Mouse (Mus musculus) forebrain, embryonic 10.5 days (tissue): Measurements from ENCODE around the gene Slc16a6. TPM values are rescaled to one million over a fixed set of nuclear protein-coding genes. Genes with fewer than 3 reads are reported as not detected.
"Not testable (repeated sequence)": the region's sequence is repeated elsewhere in the genome, so short reads cannot be mapped to it uniquely, and the experiment has no call there.

Experiments
- DNase-seq: peaks from one replicate; pipeline ENCODE4 v3.0.0-alpha.2; 2017; ENCODE audit warnings: low spot score; ENCODE audit errors: extremely low spot score
- H3K27ac ChIP-seq: fragments of 300-500 bp; sonication (generic); 2 replicates; pipeline ENCODE4 v1.5.1; 2016; ENCODE audit warnings: mild to moderate bottlenecking
- H3K27me3 ChIP-seq: fragments of 300-500 bp; sonication (generic); 2 replicates; pipeline ENCODE4 v1.6.1; 2016; ENCODE audit warnings: mild to moderate bottlenecking; ENCODE audit not compliant: poor library complexity, severe bottlenecking
- H3K36me3 ChIP-seq: fragments of 300-500 bp; sonication (generic); replicated peaks from 2 replicates; pipeline ENCODE4 v1.6.1; 2016; ENCODE audit warnings: mild to moderate bottlenecking, moderate library complexity
- H3K4me1 ChIP-seq: fragments of 300-500 bp; sonication (generic); 2 replicates; pipeline ENCODE4 v1.6.1; 2016
- H3K4me3 ChIP-seq: fragments of 300-500 bp; sonication (generic); 2 replicates; pipeline ENCODE4 v1.5.1; 2016; ENCODE audit warnings: mild to moderate bottlenecking, moderate library complexity
- H3K9me3 ChIP-seq: fragments of 300-500 bp; sonication (generic); 2 replicates; pipeline ENCODE4 v1.6.1; 2016; ENCODE audit warnings: mild to moderate bottlenecking, moderate library complexity
- WGBS: fragments of 180-500 bp; shearing (Covaris S2); methylation state at CpG from one replicate; pipeline ENCODE4 v1.1.7; 2016; 5-methylcytosine and 5-hydroxymethylcytosine counted together
- polyA plus RNA-seq: library from polyadenylated mRNA; unstranded; fragments of >200 nt; fragmentation: Nextera tagmentation; extraction: Ambion mirVana; gene quantifications from 2 replicates; pipeline ENCODE4 v1.2.1, GENCODE M21; 2016

Gene Slc16a6
- polyA plus RNA-seq, 1 experiment from 2014 or later, result 6.8 TPM

GRCm38 (mm10) chr11:109496475-109496993, 23.1 kb upstream of the Slc16a6 start:
- Histone ChIP-seq H3K4me1 (peaks cover 37% of the 10 kb centered on the region), H3K27me3 (no peaks in the 10 kb centered on the region), H3K9me3 (no peaks in the 10 kb centered on the region), H3K27ac (no peak overlapping the region), H3K36me3 (no peaks in the 10 kb centered on the region), H3K4me3 (no peak overlapping the region)
- DNase-seq, result no peak
- 88% methylated on average over 7 of the region's 7 CpGs for WGBS

GRCm38 (mm10) chr11:109495771-109496474, 22.5 kb upstream of the Slc16a6 start:
- H3K9me3 ChIP-seq, result no peaks in the 10 kb centered on the region
- no peak overlapping the region for H3K27ac ChIP-seq
- H3K27me3 ChIP-seq, result no peaks in the 10 kb centered on the region
- H3K4me3 ChIP-seq, result no peak overlapping the region
- peaks cover 37% of the 10 kb centered on the region for H3K4me1 ChIP-seq
- no peaks in the 10 kb centered on the region for H3K36me3 ChIP-seq
- 73% methylated on average over 14 of the region's 14 CpGs for WGBS
- DNase-seq, result no peak

DNA sequence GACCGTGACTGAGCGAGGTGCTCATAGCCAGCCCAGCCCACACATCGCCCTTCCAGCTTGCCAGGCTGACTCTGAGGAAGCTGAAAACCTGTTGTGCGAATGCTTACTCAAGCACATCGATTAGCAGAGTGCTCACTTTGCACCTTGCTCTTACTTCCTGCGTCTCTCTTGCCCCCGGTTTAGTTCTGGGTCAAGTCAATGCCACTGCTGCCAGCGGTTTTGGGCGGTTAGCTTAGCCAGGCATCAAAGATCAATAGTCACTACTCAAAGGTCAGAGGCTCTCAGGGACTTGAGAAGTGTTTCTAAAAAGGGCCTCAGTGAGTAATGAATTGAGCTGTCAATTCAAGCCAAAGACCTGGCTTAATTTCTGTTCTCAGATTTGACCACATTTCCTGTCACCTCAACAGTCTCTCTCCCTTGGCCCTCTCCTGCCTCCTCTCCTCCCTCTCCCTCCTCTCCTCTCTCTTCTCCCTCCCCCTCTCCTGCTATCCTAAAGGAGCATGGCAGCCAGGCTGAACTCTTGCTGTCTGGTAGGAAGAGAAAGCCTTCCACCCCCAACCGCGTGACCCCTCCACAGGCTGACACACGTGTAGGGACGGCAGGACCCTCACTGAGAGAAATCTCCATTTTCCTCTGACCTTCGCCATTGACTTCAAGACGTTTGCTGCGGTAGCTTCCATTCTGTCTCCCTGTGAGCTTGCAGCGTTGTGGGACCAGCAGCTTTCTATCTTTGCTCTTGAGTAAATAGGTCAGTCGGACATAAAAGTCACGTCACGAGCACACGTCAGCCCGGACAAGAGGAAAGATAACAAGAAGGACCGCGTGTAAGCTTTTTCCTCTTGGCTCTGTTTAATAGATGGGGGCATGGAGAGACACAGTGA, 21.7 kb upstream of the Slc16a6 start:
- Histone ChIP-seq H3K9me3 (no peaks in the 10 kb centered on the region), H3K4me1 (peaks cover 37% of the 10 kb centered on the region), H3K4me3 (no peak overlapping the region), H3K27ac (no peak overlapping the region), H3K36me3 (no peaks in the 10 kb centered on the region), H3K27me3 (no peaks in the 10 kb centered on the region)
- no peak for DNase-seq
- WGBS, result 81% methylated on average over 24 of the region's 24 CpGs

DNA sequence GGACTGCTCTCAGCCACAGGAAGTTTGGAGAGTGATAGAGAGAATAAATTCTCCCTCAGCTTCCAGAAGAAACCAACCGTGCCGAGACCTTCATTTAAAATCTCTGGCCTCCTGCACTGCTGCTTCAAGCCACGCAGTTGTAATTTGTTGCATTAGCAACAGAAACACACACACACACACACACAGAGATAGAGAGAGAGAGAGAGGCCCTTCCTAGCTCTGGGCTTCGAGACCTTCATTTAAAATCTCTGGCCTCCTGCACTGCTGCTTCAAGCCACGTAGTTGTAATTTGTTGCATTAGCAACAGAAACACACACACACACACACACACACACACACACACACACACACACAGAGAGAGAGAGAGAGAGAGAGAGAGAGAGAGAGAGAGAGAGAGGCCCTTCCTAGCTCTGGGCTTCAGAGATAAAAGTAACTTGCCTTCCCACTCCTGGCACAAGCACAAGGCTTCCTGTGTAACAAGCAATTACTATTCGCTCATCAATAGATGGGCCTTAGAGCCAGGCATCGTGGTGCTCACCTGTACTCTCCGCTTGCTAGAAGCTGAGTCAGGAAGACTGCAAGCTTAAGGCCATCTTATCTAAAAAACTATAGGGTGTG, 19.6 kb upstream of the Slc16a6 start:
- not testable (repeated sequence) for DNase-seq, H3K36me3 ChIP-seq, H3K4me3 ChIP-seq, H3K27me3 ChIP-seq, H3K27ac ChIP-seq, H3K9me3 ChIP-seq
- peaks cover 34% of the 10 kb centered on the region for H3K4me1 ChIP-seq
- WGBS, result 83% methylated on average over 8 of the region's 8 CpGs

DNA sequence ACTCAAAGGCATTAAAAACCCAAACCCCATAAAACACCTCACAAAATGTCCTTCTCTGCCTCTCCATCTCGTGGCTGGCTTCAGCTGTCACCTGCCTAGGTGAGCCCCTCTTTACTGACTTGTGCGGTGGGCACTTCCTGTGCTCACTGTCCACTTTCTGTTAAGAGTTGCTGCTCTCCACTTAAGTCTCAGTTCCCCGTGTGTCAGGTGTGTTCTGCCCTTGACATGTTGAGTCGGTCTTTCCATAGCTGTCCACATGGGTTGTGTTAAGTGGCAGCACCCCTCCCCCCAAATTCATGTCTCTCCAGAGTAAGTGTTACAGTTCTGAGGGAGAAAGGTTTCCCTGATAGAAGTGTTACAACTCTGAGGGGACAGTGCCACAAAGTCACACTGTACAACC, 18.4 kb upstream of the Slc16a6 start:
- H3K36me3 ChIP-seq, result no peaks in the 10 kb centered on the region
- no peak overlapping the region for H3K27ac ChIP-seq
- H3K9me3 ChIP-seq, result no peaks in the 10 kb centered on the region
- no peaks in the 10 kb centered on the region for H3K27me3 ChIP-seq
- DNase-seq, result no peak
- H3K4me3 ChIP-seq, result no peak overlapping the region
- WGBS, result 86% methylated on average over 4 of the region's 4 CpGs
- H3K4me1 ChIP-seq, result peaks cover 30% of the 10 kb centered on the region

- no peak for DNase-seq
- Histone ChIP-seq H3K27me3 (no peaks in the 10 kb centered on the region), H3K4me1 (peaks cover 20% of the 10 kb centered on the region), H3K27ac (no peak overlapping the region), H3K4me3 (no peak overlapping the region), H3K36me3 (no peaks in the 10 kb centered on the region), H3K9me3 (no peaks in the 10 kb centered on the region)
- WGBS, result 88% methylated on average over 2 of the region's 2 CpGs
Observed at GRCm38 (mm10) chr11:109489763-109490162, 16.4 kb upstream of the Slc16a6 start.

GRCm38 (mm10) chr11:109487991-109488684, 14.7 kb upstream of the Slc16a6 start:
- H3K36me3 ChIP-seq, result no peaks in the 10 kb centered on the region
- no peak overlapping the region for H3K27ac ChIP-seq
- no peaks in the 10 kb centered on the region for H3K9me3 ChIP-seq
- H3K4me1 ChIP-seq, result peaks cover 18% of the 10 kb centered on the region
- DNase-seq, result no peak
- 81% methylated on average over 10 of the region's 10 CpGs for WGBS
- H3K4me3 ChIP-seq, result no peak overlapping the region
- no peaks in the 10 kb centered on the region for H3K27me3 ChIP-seq

DNA sequence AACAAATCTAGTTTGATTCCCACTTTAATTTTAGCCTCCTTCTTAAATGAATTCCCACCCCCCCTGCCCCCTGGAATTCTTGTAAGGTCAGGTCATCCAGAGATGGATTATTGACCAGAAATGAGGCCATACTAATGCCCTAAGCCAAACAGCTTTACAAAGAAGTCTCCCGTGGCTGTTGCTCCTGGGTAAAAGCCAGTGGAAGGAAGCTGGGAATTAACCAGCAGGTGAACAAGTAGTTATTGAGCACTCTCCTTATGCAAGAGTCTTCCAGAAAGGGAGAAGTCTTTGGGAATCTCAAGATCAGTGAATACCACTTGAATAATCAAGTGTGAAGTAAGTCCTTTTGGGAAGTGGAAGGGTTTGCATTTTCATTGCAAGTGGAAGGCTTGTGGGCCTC, 13.7 kb upstream of the Slc16a6 start:
- Histone ChIP-seq H3K4me3 (no peak overlapping the region), H3K27ac (no peak overlapping the region), H3K4me1 (peaks cover 18% of the 10 kb centered on the region), H3K9me3 (no peaks in the 10 kb centered on the region), H3K27me3 (no peaks in the 10 kb centered on the region), H3K36me3 (no peaks in the 10 kb centered on the region)
- no peak for DNase-seq
- 27% methylated on average over 1 of the region's 1 CpGs for WGBS

GRCm38 (mm10) chr11:109485398-109486045, 12.1 kb upstream of the Slc16a6 start:
- no peaks in the 10 kb centered on the region for H3K36me3 ChIP-seq
- H3K27me3 ChIP-seq, result no peaks in the 10 kb centered on the region
- peaks cover 21% of the 10 kb centered on the region for H3K4me1 ChIP-seq
- no peaks in the 10 kb centered on the region for H3K9me3 ChIP-seq
- H3K27ac ChIP-seq, result 0 out of 2 replicates have a peak overlapping the region, but pooled peaks have one; percentile 30
- WGBS, result 86% methylated on average over 15 of the region's 15 CpGs
- no peak for DNase-seq
- no peak overlapping the region for H3K4me3 ChIP-seq

GRCm38 (mm10) chr11:109480440-109480839, 7.0 kb upstream of the Slc16a6 start:
- Histone ChIP-seq H3K36me3 (no peaks in the 10 kb centered on the region), H3K4me3 (no peak overlapping the region), H3K9me3 (no peaks in the 10 kb centered on the region), H3K27me3 (peaks cover 10% of the 10 kb centered on the region; the same call in 1 of the 2 replicates), H3K4me1 (peaks cover 47% of the 10 kb centered on the region), H3K27ac (no peak overlapping the region)
- DNase-seq, result no peak
- WGBS, result 81% methylated on average over 8 of the region's 8 CpGs

- H3K27ac ChIP-seq, result no peak overlapping the region; the same call in 1 of the 2 replicates
- 45% methylated on average over 16 of the region's 16 CpGs for WGBS
- H3K27me3 ChIP-seq, result peaks cover 13% of the 10 kb centered on the region; the same call in 1 of the 2 replicates
Observed at GRCm38 (mm10) chr11:109479575-109480285, 6.3 kb upstream of the Slc16a6 start.

More at GRCm38 (mm10) chr11:109479575-109480285, 6.3 kb upstream of the Slc16a6 start:
- no peaks in the 10 kb centered on the region for H3K9me3 ChIP-seq
- H3K36me3 ChIP-seq, result no peaks in the 10 kb centered on the region
- no peak for DNase-seq
- H3K4me1 ChIP-seq, result peaks cover 53% of the 10 kb centered on the region
- H3K4me3 ChIP-seq, result no peak overlapping the region
